In genomic region chr1:164786165-164786564, GRCm38 (mm10) we compare ENCODE assay signal across 14 mouse cellular contexts. TPM values are rescaled to one million over a fixed set of nuclear protein-coding genes. Genes with fewer than 3 reads are reported as not detected.
"Had no signal": no experiment of that assay in that cellular context is flagged by ENCODE, and none has a peak within 500 bp of the region (broad histone marks: within the 10 kb centered on the region; RNA-seq: fewer than 3 reads in every experiment).

No protein-coding gene starts in this region.

- H3K36me3 ChIP-seq: limb, embryonic 13.5 days; midbrain, embryonic 12.5 days; neural tube, embryonic 13.5 days; stomach, embryonic 15.5 days had no signal

- DNase-seq: kidney, postnatal 14 days; left cerebral cortex, postnatal 4 days; lung, adult 18-20 months; retina, postnatal 1 day; right cerebral cortex, postnatal 4 days; thymus, postnatal 36 days had no signal

- H3K27me3 ChIP-seq: limb, embryonic 13.5 days; midbrain, embryonic 12.5 days; neural tube, embryonic 13.5 days; stomach, embryonic 15.5 days had no signal

- H3K4me3 ChIP-seq: limb, embryonic 13.5 days; midbrain, embryonic 12.5 days; neural tube, embryonic 13.5 days; stomach, embryonic 15.5 days had no signal

- H3K27ac ChIP-seq: limb, embryonic 13.5 days; liver, embryonic 14.5 days; midbrain, embryonic 12.5 days; neural tube, embryonic 13.5 days; stomach, embryonic 15.5 days had no signal

- H3K9ac ChIP-seq: limb, embryonic 13.5 days; liver, embryonic 14.5 days; midbrain, embryonic 12.5 days; neural tube, embryonic 13.5 days; stomach, embryonic 15.5 days had no signal

- H3K4me1 ChIP-seq: midbrain, embryonic 12.5 days; neural tube, embryonic 13.5 days; stomach, embryonic 15.5 days had no signal

- H3K9me3 ChIP-seq: limb, embryonic 13.5 days; midbrain, embryonic 12.5 days; neural tube, embryonic 13.5 days; stomach, embryonic 15.5 days had no signal

- ATAC-seq: midbrain, embryonic 16.5 days had no signal

- H3K4me2 ChIP-seq: limb, embryonic 13.5 days; midbrain, embryonic 12.5 days; neural tube, embryonic 13.5 days; stomach, embryonic 15.5 days had no signal

RNA-seq across cellular contexts. Expression of gene Dpt, which starts 10.3 kb away (rescaled TPM):
- total RNA-seq: left cerebral cortex, adult 18-20 months; left cerebral cortex, postnatal 4 days; megakaryocyte-erythroid progenitor cell, adult 5-6 weeks had no signal
- polyA plus RNA-seq: midbrain, embryonic 12.5 days had no signal
